Mouse (Mus musculus) embryo, embryonic 11 days (tissue): ENCODE measurements around the gene Smc3.

Experiments
- DNase-seq: peaks from one replicate; pipeline ENCODE4 v3.0.0-alpha.2; 2015

Smc3 gene

DNA sequence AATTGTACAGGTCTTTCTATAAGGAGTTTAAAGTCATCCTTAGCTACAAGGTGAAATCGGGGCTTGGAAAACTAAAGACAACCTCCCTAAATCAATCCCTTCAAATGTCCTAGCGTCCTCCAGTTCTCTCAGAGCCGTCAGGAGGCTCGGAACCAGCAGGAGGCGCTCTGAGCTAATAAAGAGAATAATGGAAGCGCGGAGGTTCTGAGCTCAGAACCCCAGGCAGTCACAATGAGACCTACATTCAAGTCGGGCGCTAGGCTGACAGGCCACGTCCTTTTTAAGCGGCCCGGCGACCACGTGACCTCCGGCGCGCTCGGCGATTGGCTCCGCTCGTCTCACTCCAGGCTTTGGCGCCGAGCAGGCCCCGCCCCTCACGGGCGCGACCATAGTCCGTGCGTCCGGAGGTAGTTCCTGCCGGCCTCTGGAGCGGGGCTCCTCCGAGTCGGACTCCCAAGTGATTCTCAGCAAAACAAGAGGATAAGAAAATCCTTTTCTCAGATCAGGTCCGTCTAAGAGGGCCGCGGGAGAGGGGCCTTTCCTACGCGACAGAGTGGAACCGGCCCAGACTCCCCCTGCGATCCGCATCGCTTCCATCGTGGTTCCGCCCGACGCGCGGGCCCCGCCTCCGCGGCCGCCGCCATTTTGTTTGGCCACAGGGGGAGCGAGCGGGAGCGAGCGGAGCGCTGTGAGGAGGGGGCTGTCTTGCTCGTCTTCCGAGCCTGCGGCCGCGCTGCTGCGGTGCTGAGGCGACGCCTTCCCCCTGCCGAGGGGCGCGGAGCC is at the start of gene Smc3:
Gene Smc3, plus strand, starts transcription at position 642 of the 783 bp plus-strand sequence.
- DNase-seq = peak; percentile 99

DNA sequence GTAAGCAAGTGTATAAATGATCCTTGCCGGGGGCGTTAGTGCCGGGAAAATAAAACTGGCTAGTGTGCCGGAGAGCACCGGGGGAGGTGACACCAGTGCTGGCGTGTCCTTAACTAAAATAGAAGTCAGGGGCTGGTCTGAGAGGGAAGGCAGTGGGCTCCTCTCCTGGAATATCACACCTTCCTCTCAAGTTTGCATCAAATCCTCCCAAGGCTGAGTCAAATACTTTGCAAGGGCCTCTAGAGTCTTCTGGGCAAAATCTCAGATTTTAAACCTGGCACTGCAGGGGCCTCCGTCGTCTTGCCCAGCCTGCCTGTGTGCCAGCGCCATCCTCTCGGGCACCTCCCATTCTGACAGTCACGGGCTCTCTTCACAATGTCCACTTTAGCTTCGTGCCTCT is 49.2 kb upstream of the Smc3 start:
- no peak for DNase-seq

DNA sequence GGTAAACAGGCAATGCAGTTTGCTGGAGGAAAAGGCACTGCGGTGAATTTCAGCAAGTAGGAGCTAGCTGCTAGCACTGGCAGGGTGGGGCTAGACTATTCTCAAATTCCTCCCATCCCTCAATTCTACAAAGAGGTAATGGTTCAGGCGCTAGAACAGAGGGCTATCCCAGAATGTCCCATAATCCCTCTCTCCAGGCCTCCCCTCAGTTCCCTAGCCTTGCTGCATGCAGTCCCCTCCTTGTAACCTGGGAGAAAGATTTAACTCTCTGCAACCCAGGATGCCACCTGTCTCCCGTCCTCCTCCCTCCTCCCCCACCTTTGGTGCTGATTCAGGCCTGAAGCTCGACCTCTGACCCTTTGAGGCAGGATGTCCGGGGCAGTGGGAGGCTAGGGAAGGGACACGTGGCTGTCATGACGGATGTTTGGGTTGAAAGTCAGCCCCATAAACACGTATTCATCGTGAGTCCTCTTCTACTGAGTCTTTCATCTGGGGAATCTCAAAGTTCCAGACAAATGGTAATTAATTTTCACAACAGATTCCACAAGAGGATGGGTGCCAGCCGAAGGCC is 47.9 kb upstream of the Smc3 start:
- no peak for DNase-seq

DNA sequence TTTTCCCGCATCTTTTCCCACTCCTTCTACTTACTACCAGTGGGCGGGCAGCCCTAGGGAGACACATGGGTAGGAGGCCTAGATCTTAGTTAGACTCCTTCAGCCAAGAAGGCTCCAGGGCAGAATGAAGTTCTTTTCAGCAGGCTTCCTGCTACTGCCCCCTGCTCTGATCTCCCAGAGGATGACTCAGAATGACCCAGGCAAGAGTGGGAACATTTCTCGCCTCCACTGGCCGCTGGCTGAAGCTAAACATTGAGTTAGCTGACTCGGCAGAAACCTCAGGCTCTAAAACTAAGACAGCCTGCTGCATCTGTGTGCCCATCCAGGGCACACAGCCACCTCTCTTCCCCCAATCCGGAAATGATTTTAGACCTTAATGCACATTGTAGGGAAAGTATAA is 47.4 kb upstream of the Smc3 start:
- no peak for DNase-seq

DNA sequence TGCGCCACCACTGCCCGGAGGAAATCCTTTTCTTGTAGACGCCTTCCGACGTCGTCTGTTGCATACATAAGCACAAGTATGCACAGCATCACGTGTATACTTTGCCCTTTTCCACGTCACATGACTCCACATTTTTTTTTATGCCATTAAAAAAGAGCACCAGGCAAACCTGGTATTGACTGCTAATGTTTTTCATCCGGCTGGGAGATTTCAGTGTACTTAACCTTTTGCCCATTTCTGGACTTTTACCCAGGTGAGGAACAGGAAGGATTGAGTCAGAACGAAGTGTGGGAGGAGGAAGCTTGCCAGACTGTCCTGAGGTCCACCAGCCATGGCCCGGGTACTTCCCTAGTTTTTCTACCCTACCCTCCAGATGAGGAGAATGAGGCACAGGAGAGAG is 45.8 kb upstream of the Smc3 start:
- no peak for DNase-seq

DNA sequence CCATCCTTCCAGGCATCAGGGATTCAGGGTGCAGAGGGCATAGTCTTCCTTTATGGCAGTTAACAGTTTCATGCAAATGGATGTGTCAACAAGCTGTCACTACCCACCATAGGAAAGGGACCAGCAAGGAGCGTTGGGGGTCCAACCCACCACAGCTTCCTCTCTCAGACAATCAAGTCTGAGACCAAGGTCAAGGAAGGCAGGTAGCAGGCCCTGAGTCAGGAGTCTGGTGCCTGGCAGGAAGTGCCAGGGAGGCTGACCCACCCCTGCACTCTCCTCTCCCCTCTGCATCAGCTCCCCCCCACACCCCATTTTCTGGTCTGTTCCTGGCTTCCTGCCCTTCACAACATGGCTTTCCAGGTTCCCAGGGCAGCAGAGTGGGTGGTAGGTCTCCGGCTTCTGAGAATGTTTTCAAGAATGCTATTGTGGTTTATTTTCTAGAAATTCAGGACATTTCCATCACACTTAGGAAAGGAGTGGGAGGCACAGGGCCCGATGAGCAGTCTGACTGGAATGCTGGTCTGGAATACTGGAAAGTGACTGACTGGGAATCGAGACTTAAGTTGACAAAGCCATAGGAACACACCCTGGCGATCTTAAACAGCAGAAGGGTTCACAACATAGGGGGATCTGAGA is 45.1 kb upstream of the Smc3 start:
- no peak for DNase-seq

DNA sequence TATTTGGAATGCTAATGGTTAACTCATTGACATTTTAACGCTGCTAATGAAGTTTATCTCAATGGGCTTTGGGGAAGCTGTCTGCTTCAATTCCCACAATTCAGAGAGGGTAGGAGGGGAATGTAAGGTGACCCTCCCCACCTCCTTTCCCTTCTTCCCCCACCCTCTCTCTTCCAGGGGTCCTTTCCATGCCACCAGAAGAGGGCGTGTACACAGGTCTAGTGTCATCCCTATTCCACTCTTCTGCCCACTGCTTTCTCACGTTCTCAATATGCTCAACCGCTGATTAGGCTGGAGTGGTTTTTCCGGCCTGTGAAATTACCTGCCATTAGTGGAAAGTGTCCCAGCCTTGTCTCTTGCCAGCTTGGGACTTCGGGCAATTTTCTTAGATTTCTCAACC is 43.4 kb upstream of the Smc3 start:
- DNase-seq = no peak

DNA sequence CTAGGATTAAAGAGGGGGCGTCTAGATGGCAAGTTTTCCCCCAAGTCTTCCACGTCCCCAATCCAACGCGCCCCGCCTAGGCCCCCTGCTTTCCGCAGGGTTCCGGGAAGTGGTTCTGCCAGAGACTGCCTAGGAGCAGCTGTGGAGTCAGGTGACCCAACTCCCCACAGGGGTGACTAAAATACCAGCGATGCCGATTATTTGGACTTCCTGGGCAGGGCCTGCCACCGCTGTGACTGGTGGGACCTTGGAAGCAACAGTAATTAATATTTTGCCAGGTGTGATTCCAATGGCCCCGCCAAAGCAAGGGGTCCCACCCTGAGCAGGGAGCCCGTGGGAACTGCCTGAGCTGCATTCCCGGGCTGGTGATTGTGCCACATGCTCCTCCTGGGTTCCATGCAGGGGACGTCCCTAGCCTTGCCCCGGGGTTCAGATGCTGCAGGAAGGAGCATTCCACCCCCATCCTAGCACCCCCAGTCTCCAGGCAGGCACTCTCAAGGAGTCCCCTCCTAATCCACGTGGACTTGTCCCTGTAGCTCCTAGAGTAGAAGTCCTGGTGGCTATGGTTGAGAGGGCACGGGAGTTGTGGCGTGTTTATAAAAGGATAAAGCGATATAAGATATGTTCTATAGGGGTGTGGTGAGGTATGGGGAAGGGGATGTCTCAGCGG is 42.8 kb upstream of the Smc3 start:
- DNase-seq = peak; percentile 39

DNA sequence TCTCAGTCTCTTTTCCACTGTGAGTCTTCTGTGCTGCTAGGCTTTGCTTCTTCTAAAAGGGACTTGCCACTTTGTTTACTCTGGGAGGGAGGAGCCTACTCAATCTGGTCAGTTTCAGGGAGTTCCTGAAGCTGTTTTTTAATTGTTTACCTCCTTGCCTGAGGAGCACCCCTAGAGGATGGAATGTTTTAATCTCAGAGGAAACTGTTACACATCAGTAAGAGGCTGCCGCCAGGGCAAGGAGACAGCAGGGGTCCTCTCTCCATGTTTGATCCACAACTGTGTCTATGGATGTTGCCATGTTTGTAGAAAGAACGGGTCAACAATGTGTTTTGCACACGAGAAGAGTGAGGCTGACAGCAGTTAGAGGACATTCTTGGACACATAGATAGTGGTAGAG is 39.8 kb upstream of the Smc3 start:
- no peak for DNase-seq

DNA sequence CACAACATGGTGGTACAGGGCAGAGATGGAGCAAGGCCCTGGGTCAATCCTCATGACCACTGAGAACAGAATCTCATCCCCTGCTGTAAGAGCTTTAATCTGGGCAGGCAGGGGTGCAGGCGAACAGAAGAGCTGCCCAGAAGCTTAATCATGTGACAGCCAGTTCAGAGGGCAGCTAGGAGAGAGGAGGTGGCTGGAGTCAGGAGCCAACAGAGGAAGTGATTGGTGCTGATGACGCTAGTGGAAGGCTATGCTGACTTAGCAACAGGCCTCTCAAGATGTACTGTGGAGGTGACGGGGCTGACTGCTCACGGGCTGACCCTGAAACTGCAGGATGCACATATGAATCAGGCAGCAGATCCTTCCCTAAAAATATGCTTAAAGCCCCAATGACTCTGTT is 36.0 kb upstream of the Smc3 start:
- DNase-seq = no peak

DNA sequence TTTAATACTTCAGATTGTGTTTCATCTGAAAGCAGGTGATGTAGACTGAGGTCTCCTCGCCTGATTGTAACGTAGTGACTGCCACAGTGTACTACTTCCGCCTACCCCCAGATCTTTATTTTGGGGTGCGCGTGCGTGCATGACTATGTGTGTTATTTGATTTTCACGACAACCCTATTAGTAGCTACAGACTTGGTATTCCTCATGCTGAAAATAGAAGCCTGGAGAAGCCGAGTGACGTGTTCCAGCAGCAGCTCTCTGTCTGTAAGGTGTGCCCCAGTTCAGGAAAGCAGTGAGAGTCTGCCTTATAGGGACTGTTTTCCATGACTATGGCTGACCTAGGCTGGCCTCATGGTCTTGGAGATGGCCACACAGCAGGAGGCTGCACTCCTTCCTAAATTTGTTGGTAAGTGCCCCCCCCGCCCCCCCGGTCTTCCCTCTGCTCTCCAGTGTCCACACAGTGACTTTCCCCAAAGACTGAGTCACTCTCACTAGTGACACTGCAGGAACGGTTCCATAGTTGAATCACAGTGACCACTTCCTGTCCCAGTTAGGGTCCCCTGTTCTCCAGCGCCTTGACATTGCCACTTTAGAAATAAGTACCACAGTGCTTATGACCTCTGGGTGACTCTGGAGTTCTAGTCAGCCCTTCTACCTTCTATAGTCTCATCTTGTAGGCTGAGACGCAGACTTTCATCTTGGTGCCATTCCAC is 34.5 kb upstream of the Smc3 start:
- DNase-seq = no peak

DNA sequence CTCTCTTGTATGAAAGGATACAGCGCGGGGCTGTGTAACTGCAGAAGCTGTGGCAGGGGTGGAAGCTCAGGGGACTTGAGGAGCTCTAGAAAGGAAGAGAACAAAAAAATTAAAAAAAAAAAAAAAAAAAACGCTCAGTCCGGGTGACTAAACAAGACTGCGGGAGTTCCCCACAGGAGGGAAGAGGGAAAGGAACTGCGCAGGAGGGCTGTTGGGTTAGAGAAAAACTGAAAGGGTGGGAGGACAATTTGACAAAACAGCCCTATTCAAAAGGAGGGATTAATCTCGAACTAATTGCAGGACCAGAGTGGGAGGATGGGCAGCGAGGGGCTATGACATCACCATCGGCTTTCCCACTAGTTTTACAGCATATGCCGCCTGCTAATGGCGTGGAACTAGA is 32.3 kb upstream of the Smc3 start:
- peak; percentile 36 for DNase-seq

DNA sequence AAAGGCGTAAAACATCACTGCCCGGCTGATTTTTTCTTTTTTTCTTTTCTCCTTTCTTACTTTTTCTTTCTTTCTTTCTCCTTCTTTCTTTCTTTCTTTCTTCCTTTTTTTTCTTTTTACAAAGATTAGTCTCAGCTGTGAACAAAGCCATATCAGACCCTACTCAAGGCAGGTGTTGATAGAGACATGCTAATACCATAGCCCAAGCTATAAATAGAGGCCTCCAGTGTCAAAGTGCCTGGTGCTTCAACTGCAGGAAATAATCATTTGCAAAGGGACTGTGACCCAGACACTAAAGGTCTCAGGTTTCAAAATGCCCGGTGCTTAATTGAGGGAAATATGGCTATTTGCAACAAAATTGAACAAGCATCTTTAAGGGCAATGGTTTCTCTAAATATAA is 31.6 kb upstream of the Smc3 start:
- no peak for DNase-seq

DNA sequence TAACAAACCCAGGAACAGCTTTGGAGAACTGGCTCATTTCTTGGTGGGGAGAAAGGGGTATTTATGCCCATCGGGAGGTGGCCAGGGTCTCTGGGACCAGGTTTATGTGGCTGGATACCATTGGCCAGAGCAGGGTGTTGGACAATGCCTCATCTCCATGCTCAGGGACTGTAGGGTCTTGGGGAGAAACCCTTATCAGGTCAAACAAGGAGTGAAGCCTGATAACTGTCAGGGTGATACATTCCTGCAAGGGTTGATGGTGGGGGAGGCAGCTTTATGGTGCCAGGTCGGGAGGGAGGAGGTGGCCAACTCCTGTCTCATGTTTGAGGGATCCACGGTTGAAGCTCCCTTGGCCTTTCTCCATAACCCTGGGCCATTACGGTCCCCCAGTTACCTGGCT is 29.1 kb upstream of the Smc3 start:
- DNase-seq = no peak

DNA sequence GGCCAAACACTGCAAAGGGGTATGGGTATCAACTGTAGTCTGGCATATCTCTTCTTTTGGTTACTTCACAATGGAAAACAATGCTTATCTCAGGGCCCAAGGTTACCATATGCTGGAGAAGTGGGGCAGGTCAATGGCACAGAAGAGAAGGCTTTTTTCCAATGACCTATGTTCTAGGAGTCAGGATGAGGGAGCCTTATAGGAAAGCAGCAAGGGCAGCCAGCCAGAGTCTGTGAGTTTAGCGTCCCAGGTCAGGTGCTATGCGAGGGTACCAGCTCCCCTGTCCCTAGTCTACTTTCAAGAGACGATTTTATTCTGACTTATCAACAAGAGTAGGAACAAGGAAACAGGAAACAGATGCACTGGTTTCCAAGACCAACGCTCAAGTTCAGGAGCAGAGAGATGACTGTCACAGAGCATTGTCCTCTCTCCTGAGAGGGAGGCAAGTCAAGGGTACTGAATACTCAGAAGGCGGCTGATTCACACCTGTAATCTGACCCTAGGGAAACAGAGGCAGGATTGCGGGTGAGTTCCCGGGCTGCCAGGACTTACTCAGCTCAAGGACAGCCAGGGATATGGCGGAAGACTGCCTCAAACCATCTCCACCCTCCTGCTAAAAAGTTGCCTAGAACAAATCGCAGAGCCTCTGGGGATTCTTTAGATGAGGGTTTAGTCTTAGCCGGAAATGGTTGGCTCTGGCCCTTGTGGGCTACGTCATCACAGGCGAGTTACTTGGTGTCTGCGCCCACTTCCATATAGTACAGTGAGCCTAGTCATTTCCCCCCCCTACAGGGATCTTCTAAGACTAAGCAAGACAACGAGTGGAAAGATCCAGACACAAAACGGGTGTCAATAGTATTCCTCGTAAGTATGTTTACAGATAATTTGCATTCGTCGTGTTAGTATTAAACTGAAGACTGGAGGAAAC is 28.4 kb upstream of the Smc3 start:
- no peak for DNase-seq

DNA sequence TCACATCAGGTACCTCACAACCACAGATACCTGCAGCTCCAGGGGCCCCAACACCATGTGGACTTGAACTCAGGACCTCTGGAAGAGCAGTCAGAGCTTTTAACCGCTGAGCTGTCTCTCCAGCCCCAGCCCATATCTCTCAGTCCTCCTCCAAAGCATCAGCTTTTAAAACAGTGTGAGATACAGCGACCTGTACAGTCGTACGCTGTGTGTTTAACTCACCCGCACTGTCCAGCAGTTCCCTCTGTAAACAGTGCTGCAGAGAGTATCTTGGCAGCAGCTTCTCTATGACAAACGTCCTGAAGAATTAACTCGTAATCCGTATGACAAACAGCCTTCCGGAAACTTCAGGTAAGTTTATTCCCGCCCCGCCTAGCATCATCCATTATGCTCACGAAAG is 27.6 kb upstream of the Smc3 start:
- DNase-seq = no peak

DNA sequence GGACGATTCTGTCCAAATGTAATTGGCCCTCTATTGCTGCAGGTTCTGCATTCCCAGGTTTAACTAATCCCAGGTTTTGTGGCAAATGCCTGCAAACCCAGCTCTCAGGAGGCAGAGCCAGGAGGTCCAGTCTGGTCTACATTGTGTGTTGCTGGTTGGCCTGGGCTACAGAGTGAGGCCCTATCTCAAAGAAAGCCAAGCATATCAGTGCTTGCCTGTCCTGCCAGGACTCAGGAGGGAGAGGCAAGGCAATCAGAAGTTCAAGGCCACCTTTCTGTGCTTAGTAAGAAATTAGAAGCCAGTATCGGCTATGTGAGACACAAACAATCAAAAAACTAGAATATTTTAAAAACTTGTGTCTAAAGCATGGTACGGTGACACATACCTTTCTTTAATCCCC is 27.0 kb upstream of the Smc3 start:
- no peak for DNase-seq

DNA sequence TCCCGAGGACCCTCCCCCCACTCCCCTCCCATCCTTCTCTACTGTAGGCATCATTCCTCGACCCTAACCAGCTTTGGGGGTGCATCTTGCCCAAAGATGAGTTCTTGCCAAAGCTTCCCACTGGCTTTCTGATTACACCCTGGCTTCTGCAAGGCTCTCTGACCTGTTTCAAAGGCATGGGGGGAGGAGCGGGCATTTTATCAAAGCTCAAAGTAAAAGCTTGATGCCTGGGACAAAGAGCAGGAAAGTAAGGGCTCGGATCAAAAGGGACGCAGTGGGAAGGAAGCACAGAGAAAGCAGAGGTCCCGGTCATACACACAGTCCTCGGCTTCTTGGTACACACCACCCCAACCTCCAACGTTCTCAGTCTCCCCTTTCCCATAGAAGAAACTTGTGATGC is 26.1 kb upstream of the Smc3 start:
- no peak for DNase-seq

DNA sequence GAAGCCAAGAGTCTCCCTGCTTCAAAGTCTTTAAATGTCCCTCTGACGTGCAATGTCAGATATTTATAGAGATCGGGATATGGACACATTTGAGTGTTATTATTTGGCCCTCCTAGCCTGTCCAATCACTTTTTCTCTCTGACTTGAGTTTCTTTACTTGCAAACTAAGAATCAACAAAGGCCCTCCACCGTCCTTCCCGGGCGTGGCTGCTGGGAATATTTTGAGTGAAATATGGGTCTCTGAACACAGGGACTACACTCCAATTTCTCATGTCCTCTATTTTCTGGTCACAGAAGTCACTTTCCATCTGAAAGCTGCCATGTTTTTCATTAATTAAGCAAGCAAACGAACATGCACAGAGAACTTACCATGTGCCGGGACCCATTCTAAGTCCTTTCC is 25.7 kb upstream of the Smc3 start:
- no peak for DNase-seq

DNA sequence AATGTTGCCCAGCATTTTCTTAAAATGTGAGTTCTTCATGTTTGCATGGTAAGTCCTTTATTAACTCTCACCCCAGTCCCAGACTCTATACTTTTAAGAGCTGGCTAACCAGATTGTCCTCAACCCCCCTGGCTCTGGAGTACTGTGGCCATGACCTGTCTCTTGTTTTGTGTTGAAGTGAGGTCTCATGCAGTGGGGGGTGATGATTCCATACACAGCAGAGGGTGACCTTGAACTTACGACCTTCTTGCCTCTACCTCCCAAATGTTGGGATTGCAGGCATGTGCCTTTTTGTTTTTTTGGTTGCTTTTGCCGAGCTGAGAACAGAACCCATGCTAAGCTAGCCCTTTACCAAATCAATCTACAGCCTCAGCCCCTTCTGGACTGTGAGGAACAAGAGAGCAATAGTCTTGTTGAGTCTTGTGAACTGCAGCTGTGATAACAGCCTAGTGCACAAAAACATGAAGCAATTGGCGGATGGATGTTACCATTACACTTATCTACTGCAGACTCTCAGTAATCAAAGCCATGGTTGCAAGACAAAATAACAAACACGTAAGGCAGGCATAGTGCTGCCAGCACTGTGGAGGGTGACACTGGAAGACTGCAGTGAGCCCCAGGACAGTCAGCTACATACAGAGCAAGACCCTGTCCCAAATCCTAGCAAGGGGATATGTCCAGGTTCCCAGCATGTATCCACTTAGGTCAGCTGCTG is 24.7 kb upstream of the Smc3 start:
- no peak for DNase-seq

DNA sequence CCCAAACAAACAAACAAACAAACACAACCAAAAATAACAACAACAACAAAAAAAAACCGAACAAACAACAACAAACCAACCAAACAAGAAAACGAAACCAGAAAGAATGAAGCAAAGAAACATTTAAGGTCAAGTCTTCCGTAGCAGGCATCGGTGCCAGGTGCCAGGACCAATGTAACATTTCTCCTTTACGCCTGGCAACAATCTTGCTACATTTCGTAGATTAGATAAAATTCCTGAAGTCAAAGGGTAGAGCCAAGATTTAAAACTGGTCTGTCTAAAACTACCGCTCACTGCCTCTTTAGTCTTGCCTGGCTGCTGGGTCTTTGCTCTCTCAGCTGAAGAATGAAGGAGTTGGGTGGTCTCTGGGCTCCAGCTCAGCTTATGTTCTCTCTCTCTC is 24.1 kb upstream of the Smc3 start:
- DNase-seq = no peak
